In genomic region chrX:74248651-74249050, GRCm38 (mm10) we compare ENCODE assay signal across 8 mouse cellular contexts. TPM values are rescaled to one million over a fixed set of nuclear protein-coding genes. Genes with fewer than 3 reads are reported as not detected.
DNase-seq lines count a peak whose midpoint lies in the region; ATAC-seq and TF ChIP-seq lines count a peak whose summit lies in the region.

No protein-coding gene starts in this region.

- H3K27ac ChIP-seq in layer of hippocampus, adult 2 months = peak overlapping the region; percentile 80
- H3K27ac ChIP-seq in bone marrow macrophage, adult 2 months (ENCODE audit: insufficient read depth, low read depth, low read length) = no peak overlapping the region
- no peak overlapping the region for H3K27ac ChIP-seq in forebrain, embryonic 15.5 days (replicated peaks)
- no peak overlapping the region for H3K27ac ChIP-seq in liver, embryonic 13.5 days
- H3K27ac ChIP-seq in neural tube, embryonic 13.5 days (replicated peaks) = no peak overlapping the region

- H3K9me3 ChIP-seq in forebrain, embryonic 15.5 days = no peaks in the 10 kb centered on the region
- no peaks in the 10 kb centered on the region for H3K9me3 ChIP-seq in liver, embryonic 13.5 days (replicated peaks)
- H3K9me3 ChIP-seq in neural tube, embryonic 13.5 days = no peaks in the 10 kb centered on the region

- ATAC-seq in forebrain, embryonic 15.5 days (replicated peaks) = no peak
- ATAC-seq in liver, embryonic 13.5 days (ENCODE audit: low read depth) = no peak
- ATAC-seq in neural tube, embryonic 13.5 days (ENCODE audit: low read depth) = no peak

- H3K36me3 ChIP-seq in forebrain, embryonic 15.5 days = no peaks in the 10 kb centered on the region
- no peaks in the 10 kb centered on the region for H3K36me3 ChIP-seq in liver, embryonic 13.5 days
- H3K36me3 ChIP-seq in neural tube, embryonic 13.5 days = no peaks in the 10 kb centered on the region

- peak; percentile 78 for TF ChIP-seq CTCF in layer of hippocampus, adult 2 months (conservative IDR thresholded peaks at IDR 0.05)
- peak; percentile 36; the same call in 1 of the 2 replicates for TF ChIP-seq CTCF in bone marrow macrophage, adult 2 months (IDR thresholded peaks at IDR 0.05; ENCODE audit: low read depth, low read length)

- 17% methylated on average over 3 of the region's 3 CpGs for WGBS in forebrain, embryonic 15.5 days
- WGBS in liver, embryonic 13.5 days (ENCODE audit: insufficient replicate concordance) = 9% methylated on average over 3 of the region's 3 CpGs
- 13% methylated on average over 3 of the region's 3 CpGs for WGBS in neural tube, embryonic 13.5 days

- no peak for TF ChIP-seq POLR2A in bone marrow macrophage, adult 2 months (IDR thresholded peaks at IDR 0.05; ENCODE audit: borderline replicate concordance, low read depth, low read length)

- peak overlapping the region; percentile 58; the same call in 1 of the 2 replicates for H3K4me3 ChIP-seq in layer of hippocampus, adult 2 months
- peak overlapping the region; percentile 63 for H3K4me3 ChIP-seq in bone marrow macrophage, adult 2 months (ENCODE audit: insufficient read depth, low read length)
- no peak overlapping the region for H3K4me3 ChIP-seq in forebrain, embryonic 15.5 days
- 0 out of 2 replicates have a peak overlapping the region, but pooled peaks have one; percentile 50 for H3K4me3 ChIP-seq in liver, embryonic 13.5 days (replicated peaks)
- H3K4me3 ChIP-seq in neural tube, embryonic 13.5 days = no peak overlapping the region

- H3K4me2 ChIP-seq in forebrain, embryonic 15.5 days (replicated peaks) = 0 out of 2 replicates have a peak overlapping the region, but pooled peaks have one; percentile 60
- peak overlapping the region; percentile 67 for H3K4me2 ChIP-seq in liver, embryonic 13.5 days
- peak overlapping the region; percentile 58 for H3K4me2 ChIP-seq in neural tube, embryonic 13.5 days

- no peak overlapping the region for H3K9ac ChIP-seq in forebrain, embryonic 15.5 days (replicated peaks)
- no peak overlapping the region for H3K9ac ChIP-seq in liver, embryonic 13.5 days
- H3K9ac ChIP-seq in neural tube, embryonic 13.5 days = no peak overlapping the region

- no peaks in the 10 kb centered on the region for H3K27me3 ChIP-seq in forebrain, embryonic 15.5 days
- peaks cover 7% of the 10 kb centered on the region for H3K27me3 ChIP-seq in liver, embryonic 13.5 days
- H3K27me3 ChIP-seq in neural tube, embryonic 13.5 days = no peaks in the 10 kb centered on the region

- peaks cover 13% of the 10 kb centered on the region for H3K4me1 ChIP-seq in bone marrow macrophage, adult 2 months (ENCODE audit: control insufficient read depth, insufficient read depth, low read length)
- H3K4me1 ChIP-seq in forebrain, embryonic 15.5 days = peaks cover 5% of the 10 kb centered on the region
- H3K4me1 ChIP-seq in liver, embryonic 13.5 days (replicated peaks) = peaks cover 29% of the 10 kb centered on the region
- peaks cover 13% of the 10 kb centered on the region for H3K4me1 ChIP-seq in neural tube, embryonic 13.5 days (replicated peaks)

- peak in 1 of 2 experiments; percentile 37 for DNase-seq in layer of hippocampus, adult 2 months (ENCODE audit: low spot score in 2 of 2)
- DNase-seq in layer of hippocampus, adult 9-10 months (ENCODE audit: low spot score) = no peak
- DNase-seq in kidney, adult 11 months = peak; percentile 45
- peak; percentile 19 for DNase-seq in liver, embryonic 13.5 days
- peak; percentile 57 for DNase-seq in urinary bladder, postnatal 25 days (ENCODE audit: low spot score)

RNA-seq across cellular contexts. Expression of gene Flna, which starts 1.0 kb away (rescaled TPM):
- total RNA-seq in layer of hippocampus, adult 2 months (2021) = 10 to 100 TPM; 77.1 to 78.0 TPM
- polyA plus RNA-seq in bone marrow macrophage, adult 2 months (2012; ENCODE audit: insufficient read depth, insufficient read length, missing spikeins) = 326 and 442 TPM in 2 replicates
- polyA plus RNA-seq in forebrain, embryonic 15.5 days (2015; fragmentation: Nextera tagmentation; extraction: Ambion mirVana) = 105 and 116 TPM in 2 replicates
- 38.9 and 43.6 TPM in 2 replicates for polyA plus RNA-seq in liver, embryonic 13.5 days (2015; fragmentation: Nextera tagmentation; extraction: Ambion mirVana)
- polyA plus RNA-seq in neural tube, embryonic 13.5 days (2015; fragmentation: Nextera tagmentation; extraction: Ambion mirVana) = 90.3 and 102 TPM in 2 replicates

RNA-seq across cellular contexts. Expression of gene Emd, which starts 5.8 kb away (rescaled TPM):
- 10 to 100 TPM; 31.8 to 39.5 TPM for total RNA-seq in layer of hippocampus, adult 2 months (2021)
- 61.4 and 66.9 TPM in 2 replicates for polyA plus RNA-seq in bone marrow macrophage, adult 2 months (2012; ENCODE audit: insufficient read depth, insufficient read length, missing spikeins)
- 17.7 and 18.1 TPM in 2 replicates for polyA plus RNA-seq in forebrain, embryonic 15.5 days (2015; fragmentation: Nextera tagmentation; extraction: Ambion mirVana)
- polyA plus RNA-seq in liver, embryonic 13.5 days (2015; fragmentation: Nextera tagmentation; extraction: Ambion mirVana) = 11.5 and 11.8 TPM in 2 replicates
- polyA plus RNA-seq in neural tube, embryonic 13.5 days (2015; fragmentation: Nextera tagmentation; extraction: Ambion mirVana) = 16.3 and 16.6 TPM in 2 replicates

RNA-seq across cellular contexts. Expression of gene Rpl10, which starts 22.0 kb away (rescaled TPM):
- 100 to 1,000 TPM; 137 to 175 TPM for total RNA-seq in layer of hippocampus, adult 2 months (2021)
- polyA plus RNA-seq in bone marrow macrophage, adult 2 months (2012; ENCODE audit: insufficient read depth, insufficient read length, missing spikeins) = 136 and 172 TPM in 2 replicates
- 503 and 525 TPM in 2 replicates for polyA plus RNA-seq in forebrain, embryonic 15.5 days (2015; fragmentation: Nextera tagmentation; extraction: Ambion mirVana)
- polyA plus RNA-seq in liver, embryonic 13.5 days (2015; fragmentation: Nextera tagmentation; extraction: Ambion mirVana) = 609 and 656 TPM in 2 replicates
- polyA plus RNA-seq in neural tube, embryonic 13.5 days (2015; fragmentation: Nextera tagmentation; extraction: Ambion mirVana) = 582 and 609 TPM in 2 replicates

RNA-seq across cellular contexts. Expression of gene Taz, which starts 33.1 kb away (rescaled TPM):
- 10 to 100 TPM; 61.4 to 71.4 TPM for total RNA-seq in layer of hippocampus, adult 2 months (2021)
- 74.6 and 79.4 TPM in 2 replicates for polyA plus RNA-seq in bone marrow macrophage, adult 2 months (2012; ENCODE audit: insufficient read depth, insufficient read length, missing spikeins)
- polyA plus RNA-seq in forebrain, embryonic 15.5 days (2015; fragmentation: Nextera tagmentation; extraction: Ambion mirVana) = 93.6 and 101 TPM in 2 replicates
- 25.4 and 30.8 TPM in 2 replicates for polyA plus RNA-seq in liver, embryonic 13.5 days (2015; fragmentation: Nextera tagmentation; extraction: Ambion mirVana)
- polyA plus RNA-seq in neural tube, embryonic 13.5 days (2015; fragmentation: Nextera tagmentation; extraction: Ambion mirVana) = 80.2 and 86.0 TPM in 2 replicates

RNA-seq across cellular contexts. Expression of gene Dnase1l1, which starts 33.5 kb away (rescaled TPM):
- total RNA-seq in layer of hippocampus, adult 2 months (2021) = 1 to 10 TPM; 1.6 to 2.1 TPM
- polyA plus RNA-seq in bone marrow macrophage, adult 2 months (2012; ENCODE audit: insufficient read depth, insufficient read length, missing spikeins) = 274 and 292 TPM in 2 replicates
- polyA plus RNA-seq in forebrain, embryonic 15.5 days (2015; fragmentation: Nextera tagmentation; extraction: Ambion mirVana) = 2.2 and 2.4 TPM in 2 replicates
- polyA plus RNA-seq in liver, embryonic 13.5 days (2015; fragmentation: Nextera tagmentation; extraction: Ambion mirVana) = 21.0 and 22.1 TPM in 2 replicates
- polyA plus RNA-seq in neural tube, embryonic 13.5 days (2015; fragmentation: Nextera tagmentation; extraction: Ambion mirVana) = 3.4 and 4.5 TPM in 2 replicates

Comparison
In these comparisons a context has a peak if more than half of its experiments do, and no peak if none do; other contexts are left out.
1. H3K4me3 ChIP-seq: peak in layer of hippocampus, adult 2 months (single experiment), bone marrow macrophage, adult 2 months (single experiment) and liver, embryonic 13.5 days (single experiment); none in forebrain, embryonic 15.5 days (single experiment) and neural tube, embryonic 13.5 days (single experiment).
2. Peak in every context shown above with its lines, with median percentiles within 50 percentile points of each other: H3K4me2 ChIP-seq.